1 mouse cellular context compared by ENCODE assay signal in the genomic region with DNA sequence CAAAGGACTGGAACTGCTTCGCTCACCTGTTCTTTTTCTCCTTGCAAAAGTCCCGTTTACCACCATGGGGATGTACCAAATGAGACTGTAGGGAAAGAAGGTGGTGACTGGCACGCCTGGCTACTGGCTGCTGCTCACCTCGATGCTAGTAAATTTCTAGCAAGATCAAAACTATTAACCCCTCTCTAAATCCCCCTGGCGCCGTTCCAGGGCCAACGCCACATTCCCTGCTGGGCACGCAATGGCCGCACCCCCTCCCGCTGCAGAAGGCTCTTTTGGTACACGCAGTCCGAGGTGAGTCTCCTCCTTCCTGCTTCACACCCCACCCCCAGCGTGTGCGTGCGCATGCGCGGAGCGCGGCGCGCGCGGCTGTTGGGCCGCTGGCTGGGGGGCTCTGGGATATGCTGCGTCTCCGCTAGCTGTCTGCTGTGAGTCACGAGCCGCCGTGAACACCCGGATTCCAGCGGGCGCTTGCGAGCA.
TF ChIP-seq lines count a peak whose summit lies in the region.

No protein-coding gene starts in this region.

TF ChIP-seq in MEL, 35 proteins besides CTCF, POLR2A, EP300 and RAD21 (continued from another document):
- TF ChIP-seq MAX (IDR thresholded peaks at IDR 0.05; ENCODE audit: low read length) (no peak), SIN3A (IDR thresholded peaks at IDR 0.05; ENCODE audit: low read length) (peak; percentile 1; the same call in 1 of the 2 replicates), MXI1 (IDR thresholded peaks at IDR 0.05; ENCODE audit: low read depth, low read length) (peak; percentile 14), E2F4 (IDR thresholded peaks at IDR 0.05; ENCODE audit: borderline replicate concordance, low read depth, low read length) (peak; percentile 54; the same call in 1 of the 2 replicates), JUND (IDR thresholded peaks at IDR 0.05; ENCODE audit: low read depth, low read length) (no peak), ELF1 (IDR thresholded peaks at IDR 0.05; ENCODE audit: low read depth, low read length) (peak; percentile 88), CHD1 (IDR thresholded peaks at IDR 0.05; ENCODE audit: low read depth, low read length) (peak; percentile 98), TBP (IDR thresholded peaks at IDR 0.05; ENCODE audit: low read depth, low read length) (no peak), POLR2AphosphoS5 (IDR thresholded peaks at IDR 0.05; ENCODE audit: borderline replicate concordance, low read depth, low read length) (no peak), TCF12 (IDR thresholded peaks at IDR 0.05; ENCODE audit: low read depth, low read length) (peak; percentile 54), BHLHE40 (IDR thresholded peaks at IDR 0.05; ENCODE audit: borderline replicate concordance, low read depth, low read length) (no peak), MAFK (IDR thresholded peaks at IDR 0.05; ENCODE audit: borderline replicate concordance, low read depth, low read length) (no peak), ZMIZ1 (IDR thresholded peaks at IDR 0.05; ENCODE audit: low read depth, low read length) (no peak; the same call in 1 of the 2 replicates), SMC3 (IDR thresholded peaks at IDR 0.05; ENCODE audit: low read depth, low read length) (no peak), CHD2 (IDR thresholded peaks at IDR 0.05; ENCODE audit: low read length) (no peak), ZC3H11A (IDR thresholded peaks at IDR 0.05; ENCODE audit: low read depth, low read length) (no peak), TAL1 (IDR thresholded peaks at IDR 0.05; ENCODE audit: low read length) (no peak), MAZ (IDR thresholded peaks at IDR 0.05; ENCODE audit: low read depth, low read length) (no peak; the same call in 1 of the 2 replicates), GATA1 (IDR thresholded peaks at IDR 0.05; ENCODE audit: low read depth, low read length) (no peak), ZKSCAN1 (IDR thresholded peaks at IDR 0.05; ENCODE audit: low read depth, low read length) (no peak), ZNF384 (IDR thresholded peaks at IDR 0.05; ENCODE audit: low read depth, low read length) (no peak), POLR2AphosphoS2 (IDR thresholded peaks at IDR 0.05; ENCODE audit: low read length) (peak; percentile 81; the same call in 1 of the 2 replicates), RCOR1 (IDR thresholded peaks at IDR 0.05; ENCODE audit: low read depth, low read length) (no peak), NELFE (IDR thresholded peaks at IDR 0.05; ENCODE audit: low read depth, low read length) (peak; percentile 92), MYC (IDR thresholded peaks at IDR 0.05; ENCODE audit: low read depth, low read length) (0 out of 2 replicates have a peak, but pooled peaks have one; percentile 4), HCFC1 (IDR thresholded peaks at IDR 0.05; ENCODE audit: low read depth, low read length) (peak; percentile 74), GABPA (IDR thresholded peaks at IDR 0.05; ENCODE audit: low read depth, low read length) (no peak), NRF1 (IDR thresholded peaks at IDR 0.05; ENCODE audit: insufficient read depth, low read depth, low read length, poor library complexity, severe bottlenecking) (peak; percentile 97)
